Comparison of ENCODE assay signal across 9 mouse cellular contexts in genomic region chr2:60877543-60878386, GRCm38 (mm10).
DNase-seq lines count a peak whose midpoint lies in the region; ATAC-seq and TF ChIP-seq lines count a peak whose summit lies in the region.
"Had no signal": no experiment of that assay in that cellular context is flagged by ENCODE, and none has a peak within 500 bp of the region (broad histone marks: within the 10 kb centered on the region; RNA-seq: fewer than 3 reads in every experiment).

No protein-coding gene starts in this region.

- 29% methylated on average over 14 of the region's 14 CpGs for WGBS in lung, embryonic 15.5 days
- 63% methylated on average over 14 of the region's 14 CpGs for WGBS in liver, embryonic 11.5 days
- WGBS in cerebellum, adult 2 months: 88% methylated on average over 14 of the region's 14 CpGs
- 73% methylated on average over 14 of the region's 14 CpGs for WGBS in forebrain, embryonic 15.5 days

- no peak for TF ChIP-seq POLR2A in cerebellum, adult 2 months (IDR thresholded peaks at IDR 0.05; ENCODE audit: borderline replicate concordance, insufficient read depth, low read length)

- H3K4me2 ChIP-seq in lung, embryonic 15.5 days: peak overlapping the region; percentile 14; the same call in 1 of the 2 replicates
- H3K4me2 ChIP-seq in liver, embryonic 11.5 days: peak overlapping the region; percentile 17; the same call in 1 of the 2 replicates
- no peak overlapping the region for H3K4me2 ChIP-seq in forebrain, embryonic 15.5 days (replicated peaks)

- no peak overlapping the region for H3K27ac ChIP-seq in lung, embryonic 15.5 days
- H3K27ac ChIP-seq in liver, embryonic 11.5 days (ENCODE audit: low read depth, low read length): no peak overlapping the region
- H3K27ac ChIP-seq in cerebellum, adult 2 months (ENCODE audit: insufficient read depth, low read length): no peak overlapping the region
- no peak overlapping the region for H3K27ac ChIP-seq in forebrain, embryonic 15.5 days (replicated peaks)

- no peak overlapping the region for H3K9ac ChIP-seq in lung, embryonic 15.5 days
- H3K9ac ChIP-seq in liver, embryonic 11.5 days (ENCODE audit: low read depth, low read length): no peak overlapping the region
- H3K9ac ChIP-seq in forebrain, embryonic 15.5 days (replicated peaks): no peak overlapping the region

- H3K9me3 ChIP-seq in lung, embryonic 15.5 days: no peaks in the 10 kb centered on the region
- H3K9me3 ChIP-seq in liver, embryonic 11.5 days (ENCODE audit: control insufficient read depth, low read length): no peaks in the 10 kb centered on the region
- no peaks in the 10 kb centered on the region for H3K9me3 ChIP-seq in forebrain, embryonic 15.5 days

- no peaks in the 10 kb centered on the region for H3K36me3 ChIP-seq in lung, embryonic 15.5 days
- H3K36me3 ChIP-seq in liver, embryonic 11.5 days (ENCODE audit: control insufficient read depth, insufficient read depth, low read length): no peaks in the 10 kb centered on the region; the same call in 1 of the 2 replicates
- no peaks in the 10 kb centered on the region for H3K36me3 ChIP-seq in splenic B cell, adult 2 months (ENCODE audit: control insufficient read depth, insufficient read depth, low read length, poor library complexity, severe bottlenecking)
- H3K36me3 ChIP-seq in forebrain, embryonic 15.5 days: no peaks in the 10 kb centered on the region

- TF ChIP-seq CTCF in cerebellum, adult 2 months (IDR thresholded peaks at IDR 0.05; ENCODE audit: borderline replicate concordance, insufficient read depth, low read depth, low read length): no peak

- ATAC-seq in lung, embryonic 15.5 days (ENCODE audit: borderline replicate concordance, extremely low read depth, low FRiP score, low TSS enrichment): no peak
- ATAC-seq in liver, embryonic 11.5 days (replicated peaks; ENCODE audit: low FRiP score): no peak
- ATAC-seq in forebrain, embryonic 15.5 days (replicated peaks): no peak
- ATAC-seq: midbrain, embryonic 16.5 days had no signal

- peak; percentile 14 to 23 for DNase-seq in adrenal gland, postnatal 36 days
- DNase-seq in adrenal gland, adult 8-10 months: no peak
- no peak for DNase-seq in lung, postnatal 14 days
- DNase-seq in liver, embryonic 11.5 days (ENCODE audit: low spot score): no peak
- peak; percentile 56 for DNase-seq in splenic B cell, adult 2 months (ENCODE audit: low read depth, low spot score)
- no peak for DNase-seq in cerebellum, adult 2 months

- no peaks in the 10 kb centered on the region for H3K27me3 ChIP-seq in lung, embryonic 15.5 days
- H3K27me3 ChIP-seq in liver, embryonic 11.5 days (replicated peaks; ENCODE audit: control insufficient read depth, insufficient read depth, low read length): no peaks in the 10 kb centered on the region
- H3K27me3 ChIP-seq in splenic B cell, adult 2 months (ENCODE audit: control insufficient read depth, insufficient read depth, low read length, poor library complexity, severe bottlenecking): no peaks in the 10 kb centered on the region
- no peaks in the 10 kb centered on the region; the same call in 1 of the 2 replicates for H3K27me3 ChIP-seq in cerebellum, adult 2 months (ENCODE audit: control insufficient read depth, insufficient read depth, low read length)
- peaks cover 79% of the 10 kb centered on the region for H3K27me3 ChIP-seq in forebrain, embryonic 15.5 days

- H3K4me3 ChIP-seq in lung, embryonic 15.5 days: no peak overlapping the region
- no peak overlapping the region for H3K4me3 ChIP-seq in liver, embryonic 11.5 days (ENCODE audit: low read depth, low read length)
- no peak overlapping the region for H3K4me3 ChIP-seq in cerebellum, adult 2 months (replicated peaks; ENCODE audit: insufficient read depth, low read depth, low read length)
- no peak overlapping the region for H3K4me3 ChIP-seq in forebrain, embryonic 15.5 days

- peaks cover 82% of the 10 kb centered on the region for H3K4me1 ChIP-seq in lung, embryonic 15.5 days
- H3K4me1 ChIP-seq in liver, embryonic 11.5 days (replicated peaks; ENCODE audit: control insufficient read depth, insufficient read depth, low read length): peaks cover 67% of the 10 kb centered on the region
- peaks cover 3% of the 10 kb centered on the region; the same call in 1 of the 2 replicates for H3K4me1 ChIP-seq in cerebellum, adult 2 months (ENCODE audit: control insufficient read depth, insufficient read depth, low read length)
- H3K4me1 ChIP-seq in forebrain, embryonic 15.5 days: peaks cover 18% of the 10 kb centered on the region

Comparison
In these comparisons a context has a peak if more than half of its experiments do, and no peak if none do; other contexts are left out.
1. DNase-seq: peak in adrenal gland, postnatal 36 days (2 of 2) and splenic B cell, adult 2 months (single experiment); none in adrenal gland, adult 8-10 months (single experiment), lung, postnatal 14 days (single experiment), liver, embryonic 11.5 days (single experiment) and cerebellum, adult 2 months (0 of 2).